Mouse (Mus musculus) cortical plate, adult 2 months (tissue): ENCODE data around the gene Umad1.

Experiments used
- CTCF ChIP-seq: fragments of 200-500 bp; IDR thresholded peaks from 2 replicates; pipeline ENCODE4 v1.5.1; 2011; ENCODE audit warnings: mild to moderate bottlenecking, control low read depth, low read length; ENCODE audit not compliant: insufficient read depth; ENCODE audit errors: extremely low read depth
- POLR2A ChIP-seq: fragments of 200-500 bp; IDR thresholded peaks from 2 replicates; pipeline ENCODE4 v1.6.1; 2011; ENCODE audit warnings: mild to moderate bottlenecking, low read length, control low read depth; ENCODE audit not compliant: insufficient read depth; ENCODE audit errors: extremely low read depth

DNA sequence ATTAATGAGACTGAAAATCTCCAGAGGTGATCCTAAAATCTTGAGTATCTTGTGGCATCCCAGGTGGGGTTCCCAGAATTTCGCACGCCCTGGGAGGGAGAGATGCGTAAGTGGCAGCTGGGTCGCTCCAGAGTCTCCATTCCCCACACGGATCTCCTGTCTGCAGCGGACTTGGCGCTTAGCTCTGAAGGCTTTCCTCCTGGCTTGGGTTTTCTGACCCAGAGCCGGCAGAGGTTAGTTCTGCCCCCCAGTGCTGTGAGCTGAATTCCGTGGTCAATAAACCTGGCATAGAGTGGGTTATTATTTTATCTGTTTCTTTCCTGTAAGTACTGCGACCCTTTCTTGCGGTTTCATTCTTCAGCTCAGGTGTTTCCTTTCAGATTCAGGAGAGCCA is 105.7 kb downstream of the Umad1 start:
- no peak for TF ChIP-seq POLR2A
- no peak for TF ChIP-seq CTCF
